Mouse (Mus musculus): ENCODE measurements around the gene Cfdp1. TPM values are rescaled to one million over a fixed set of nuclear protein-coding genes. Genes with fewer than 3 reads are reported as not detected.

Cfdp1 gene
- polyA plus RNA-seq, 1 experiment from 2014 or later: 98.6 TPM

- no peaks in the 10 kb centered on the region for H3K4me1 ChIP-seq (replicated peaks; ENCODE audit: control insufficient read depth, insufficient read depth)
- H3K4me2 ChIP-seq (replicated peaks; ENCODE audit: low read depth): no peak overlapping the region
- H3K27me3 ChIP-seq (ENCODE audit: control insufficient read depth, insufficient read depth, low read length): peaks cover 10% of the 10 kb centered on the region; the same call in 1 of the 2 replicates
- H3K27ac ChIP-seq (replicated peaks): no peak overlapping the region
- no peak for DNase-seq (ENCODE audit: low spot score)
- H3K9ac ChIP-seq (ENCODE audit: low read length): no peak overlapping the region
- TF ChIP-seq CTCF (IDR thresholded peaks at IDR 0.05; ENCODE audit: low read depth) (no peak), EP300 (optimal IDR thresholded peaks at IDR 0.05) (no peak)
- no peaks in the 10 kb centered on the region for H3K9me3 ChIP-seq (ENCODE audit: control insufficient read depth, low read length)
- no peaks in the 10 kb centered on the region for H3K36me3 ChIP-seq (ENCODE audit: control insufficient read depth, insufficient read depth, low read length)
- 0 out of 2 replicates have a peak, but pooled peaks have one; percentile 10 for ATAC-seq (ENCODE audit: low FRiP score, low TSS enrichment)
- 53% methylated on average over 6 of the region's 6 CpGs for WGBS
- H3K4me3 ChIP-seq (ENCODE audit: low read depth, low read length): no peak overlapping the region
Measured at GRCm38 (mm10) chr8:111890911-111891303, 36.8 kb upstream of the Cfdp1 start.

GRCm38 (mm10) chr8:111889931-111890910, 36.1 kb upstream of the Cfdp1 start:
- ATAC-seq (ENCODE audit: low FRiP score, low TSS enrichment): peak; percentile 35; the same call in 1 of the 2 replicates
- no peaks in the 10 kb centered on the region for H3K4me1 ChIP-seq (replicated peaks; ENCODE audit: control insufficient read depth, insufficient read depth)
- H3K9ac ChIP-seq (ENCODE audit: low read length): no peak overlapping the region
- peaks cover 10% of the 10 kb centered on the region; the same call in 1 of the 2 replicates for H3K27me3 ChIP-seq (ENCODE audit: control insufficient read depth, insufficient read depth, low read length)
- DNase-seq (ENCODE audit: low spot score): no peak
- H3K36me3 ChIP-seq (ENCODE audit: control insufficient read depth, insufficient read depth, low read length): no peaks in the 10 kb centered on the region
- peak overlapping the region; percentile 15; the same call in 1 of the 2 replicates for H3K4me3 ChIP-seq (ENCODE audit: low read depth, low read length)
- 16% methylated on average over 86 of the region's 86 CpGs for WGBS
- H3K4me2 ChIP-seq (replicated peaks; ENCODE audit: low read depth): peak overlapping the region; percentile 29; the same call in 1 of the 2 replicates
- H3K9me3 ChIP-seq (ENCODE audit: control insufficient read depth, low read length): no peaks in the 10 kb centered on the region
- no peak overlapping the region for H3K27ac ChIP-seq (replicated peaks)
- TF ChIP-seq CTCF (IDR thresholded peaks at IDR 0.05; ENCODE audit: low read depth) (no peak), EP300 (optimal IDR thresholded peaks at IDR 0.05) (no peak)

DNA sequence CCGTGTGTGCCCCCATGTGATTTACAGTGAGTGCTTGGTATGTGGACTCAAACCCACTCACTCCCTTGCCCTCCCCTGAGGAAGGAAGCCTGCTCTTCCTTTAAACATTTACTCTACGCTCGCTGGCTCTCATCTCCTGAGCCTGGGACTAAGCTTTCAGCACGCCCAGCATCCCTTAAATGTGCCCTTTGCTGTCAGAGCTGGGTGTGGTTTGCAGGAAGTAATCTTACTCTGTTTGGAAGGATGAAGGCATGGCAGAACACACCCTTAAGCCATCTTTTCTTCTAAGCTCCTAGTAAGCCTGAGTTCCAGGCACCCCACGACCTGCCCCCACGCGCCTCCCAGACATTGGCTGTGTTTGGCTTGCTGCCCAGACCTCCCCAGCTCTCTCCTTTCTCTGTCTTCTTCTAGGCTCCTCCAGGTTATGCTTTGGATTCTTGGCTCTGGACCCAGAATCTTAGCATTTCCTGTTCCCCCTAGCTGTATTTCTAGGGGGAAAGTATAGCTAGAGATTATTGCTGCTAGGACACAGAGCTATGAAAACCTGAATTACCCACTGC, 34.1 kb upstream of the Cfdp1 start:
- 10% methylated on average over 7 of the region's 7 CpGs for WGBS
- no peak overlapping the region for H3K9ac ChIP-seq (ENCODE audit: low read length)
- peaks cover 10% of the 10 kb centered on the region; the same call in 1 of the 2 replicates for H3K27me3 ChIP-seq (ENCODE audit: control insufficient read depth, insufficient read depth, low read length)
- H3K9me3 ChIP-seq (ENCODE audit: control insufficient read depth, low read length): no peaks in the 10 kb centered on the region
- no peak overlapping the region for H3K4me2 ChIP-seq (replicated peaks; ENCODE audit: low read depth)
- H3K27ac ChIP-seq (replicated peaks): no peak overlapping the region
- H3K4me1 ChIP-seq (replicated peaks; ENCODE audit: control insufficient read depth, insufficient read depth): no peaks in the 10 kb centered on the region
- no peak overlapping the region for H3K4me3 ChIP-seq (ENCODE audit: low read depth, low read length)
- ATAC-seq (ENCODE audit: low FRiP score, low TSS enrichment) (peak; percentile 33; the same call in 1 of the 2 replicates), DNase-seq (ENCODE audit: low spot score) (no peak)
- H3K36me3 ChIP-seq (ENCODE audit: control insufficient read depth, insufficient read depth, low read length): no peaks in the 10 kb centered on the region
- TF ChIP-seq EP300 (optimal IDR thresholded peaks at IDR 0.05) (no peak), CTCF (IDR thresholded peaks at IDR 0.05; ENCODE audit: low read depth) (no peak)

DNA sequence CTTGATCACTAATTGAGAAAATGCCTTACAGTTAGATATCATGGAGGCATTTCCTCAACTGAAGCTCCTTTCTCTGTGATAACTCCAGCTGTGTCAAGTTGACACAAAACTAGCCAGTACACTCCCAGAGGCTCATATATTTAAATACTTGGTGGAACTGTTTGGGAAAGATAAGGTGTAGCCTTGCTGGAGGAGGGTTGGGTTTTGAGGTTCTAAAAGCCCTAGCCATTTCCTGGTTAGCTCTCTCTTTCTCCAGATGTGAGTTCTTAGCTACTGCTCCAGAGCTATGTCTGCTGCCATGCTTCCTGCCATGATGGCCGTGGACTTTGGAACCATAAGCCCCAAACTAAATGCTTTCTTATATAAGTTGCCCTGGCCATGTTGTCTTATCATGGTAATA, 33.4 kb upstream of the Cfdp1 start:
- DNase-seq (ENCODE audit: low spot score) (no peak), ATAC-seq (ENCODE audit: low FRiP score, low TSS enrichment) (no peak)
- Histone ChIP-seq H3K27me3 (ENCODE audit: control insufficient read depth, insufficient read depth, low read length) (peaks cover 10% of the 10 kb centered on the region; the same call in 1 of the 2 replicates), H3K4me3 (ENCODE audit: low read depth, low read length) (no peak overlapping the region), H3K36me3 (ENCODE audit: control insufficient read depth, insufficient read depth, low read length) (no peaks in the 10 kb centered on the region), H3K4me2 (replicated peaks; ENCODE audit: low read depth) (no peak overlapping the region), H3K9ac (ENCODE audit: low read length) (no peak overlapping the region), H3K9me3 (ENCODE audit: control insufficient read depth, low read length) (no peaks in the 10 kb centered on the region), H3K4me1 (replicated peaks; ENCODE audit: control insufficient read depth, insufficient read depth) (no peaks in the 10 kb centered on the region), H3K27ac (replicated peaks) (no peak overlapping the region)
- 79% methylated on average over 1 of the region's 1 CpGs for WGBS
- TF ChIP-seq CTCF (IDR thresholded peaks at IDR 0.05; ENCODE audit: low read depth) (no peak), EP300 (optimal IDR thresholded peaks at IDR 0.05) (no peak)

DNA sequence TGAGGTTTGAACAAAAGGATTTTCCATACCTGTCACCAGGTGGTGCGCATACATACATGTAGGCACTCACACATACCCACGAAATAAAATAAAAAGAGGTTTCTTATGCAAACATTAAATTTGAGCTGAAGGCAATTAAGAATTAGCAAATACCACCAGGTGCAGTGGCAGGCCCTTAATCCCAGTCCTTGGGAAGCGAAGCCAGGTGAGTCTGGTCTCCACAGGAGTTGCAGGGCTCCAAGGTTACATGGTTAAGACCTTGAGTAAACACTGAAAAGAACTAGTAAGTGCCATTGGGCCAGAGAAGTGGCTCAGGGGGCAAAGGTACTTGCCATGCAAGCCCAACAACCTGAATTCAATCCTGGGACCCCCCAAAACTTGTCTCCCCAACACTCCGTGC, 29.5 kb upstream of the Cfdp1 start:
- Histone ChIP-seq H3K9ac (ENCODE audit: low read length) (no peak overlapping the region), H3K4me1 (replicated peaks; ENCODE audit: control insufficient read depth, insufficient read depth) (no peaks in the 10 kb centered on the region), H3K9me3 (ENCODE audit: control insufficient read depth, low read length) (no peaks in the 10 kb centered on the region), H3K4me3 (ENCODE audit: low read depth, low read length) (no peak overlapping the region), H3K27ac (replicated peaks) (no peak overlapping the region), H3K36me3 (ENCODE audit: control insufficient read depth, insufficient read depth, low read length) (no peaks in the 10 kb centered on the region), H3K4me2 (replicated peaks; ENCODE audit: low read depth) (no peak overlapping the region), H3K27me3 (ENCODE audit: control insufficient read depth, insufficient read depth, low read length) (no peaks in the 10 kb centered on the region)
- TF ChIP-seq EP300 (optimal IDR thresholded peaks at IDR 0.05) (no peak), CTCF (IDR thresholded peaks at IDR 0.05; ENCODE audit: low read depth) (no peak)
- DNase-seq (ENCODE audit: low spot score): no peak
- no peak for ATAC-seq (ENCODE audit: low FRiP score, low TSS enrichment)
- WGBS: 68% methylated on average over 4 of the region's 4 CpGs
